Mouse (Mus musculus) CH12.LX (cell line): ENCODE results near the gene Myzap. TPM values are rescaled to one million over a fixed set of nuclear protein-coding genes. Genes with fewer than 3 reads are reported as not detected.

Experiments
- DNase-seq: peaks from one replicate; pipeline ENCODE4 v3.0.0-alpha.2; 2013; ENCODE audit errors: extremely low read depth
- H3K27ac ChIP-seq: 2 replicates; pipeline ENCODE4 v1.5.1; 2012; ENCODE audit warnings: low read depth, mild to moderate bottlenecking, control low read depth, moderate library complexity; ENCODE audit not compliant: insufficient read depth
- H3K27me3 ChIP-seq: replicated peaks from 2 replicates; pipeline ENCODE3; 2012; ENCODE audit warnings: inconsistent platforms
- H3K36me3 ChIP-seq, 2 experiments: replicated peaks in 1 of 2; 2 replicates each; pipeline versions ENCODE3 to v1.6.1; 2012; ENCODE audit warnings: inconsistent platforms in 1 of 2, low read length in 1 of 2, mild to moderate bottlenecking in 1 of 2, mixed read lengths in 1 of 2, moderate library complexity in 1 of 2; ENCODE audit not compliant: control insufficient read depth in 1 of 2, insufficient read depth in 1 of 2
- H3K4me1 ChIP-seq, 2 experiments: 2 replicates each; pipeline ENCODE4 v1.6.1; 2012; ENCODE audit warnings: inconsistent platforms in 1 of 2, moderate library complexity in 1 of 2; ENCODE audit not compliant: insufficient read depth in 2 of 2, control insufficient read depth in 1 of 2
- H3K4me2 ChIP-seq: 2 replicates; pipeline ENCODE4 v1.6.1; 2012; ENCODE audit warnings: low read depth, mild to moderate bottlenecking, control low read depth; ENCODE audit not compliant: poor library complexity, insufficient read depth, severe bottlenecking
- H3K4me3 ChIP-seq, 3 experiments: fragments of 150-350 bp in 1 of 3; sonication (generic) in 1 of 3; replicated peaks in 1 of 3; 2 replicates each; pipeline versions ENCODE3 to v1.5.1; 2011 to 2012; ENCODE audit warnings: low read depth in 2 of 3, low read length in 2 of 3, mild to moderate bottlenecking in 2 of 3, moderate library complexity in 2 of 3, control low read depth in 1 of 3, improper control_type of control experiment in 1 of 3, inconsistent platforms in 1 of 3, mixed read lengths in 1 of 3; ENCODE audit not compliant: poor library complexity in 1 of 3
- H3K79me2 ChIP-seq: replicated peaks from 2 replicates; pipeline ENCODE4 v1.6.1; 2012; ENCODE audit warnings: mild to moderate bottlenecking, moderate library complexity; ENCODE audit not compliant: control insufficient read depth, poor library complexity, insufficient read depth, severe bottlenecking; ENCODE audit errors: extremely low read depth
- H3K9ac ChIP-seq: 2 replicates; pipeline ENCODE4 v1.6.1; 2012; ENCODE audit warnings: low read depth, mild to moderate bottlenecking, control low read depth, moderate library complexity; ENCODE audit not compliant: insufficient read depth
- H3K9me3 ChIP-seq: replicated peaks from 2 replicates; pipeline ENCODE3; 2012; ENCODE audit warnings: low read length, inconsistent platforms, mixed read lengths
- CHD2 ChIP-seq: IDR thresholded peaks from 2 replicates; pipeline ENCODE4 v1.6.1; 2011; ENCODE audit warnings: low read length, improper control_type of control experiment
- CTCF ChIP-seq, 2 experiments: IDR thresholded peaks in 1 of 2; conservative IDR thresholded peaks in 1 of 2; 2 replicates each; pipeline ENCODE4 v1.5.1; 2011 to 2012; ENCODE audit warnings: low read depth in 2 of 2, low read length in 2 of 2, improper control_type of control experiment in 1 of 2, inconsistent platforms in 1 of 2, mild to moderate bottlenecking in 1 of 2, moderate library complexity in 1 of 2
- E2F4 ChIP-seq: IDR thresholded peaks from 2 replicates; pipeline ENCODE4 v1.6.1; 2011; ENCODE audit warnings: low read depth, low read length, improper control_type of control experiment; ENCODE audit not compliant: insufficient replicate concordance
- ETS1 ChIP-seq: conservative IDR thresholded peaks from 2 replicates; pipeline ENCODE4 v1.6.1; 2012; ENCODE audit warnings: low read depth, mild to moderate bottlenecking, inconsistent platforms, low read length, improper control_type of control experiment, moderate library complexity
- GABPA ChIP-seq: IDR thresholded peaks from 2 replicates; pipeline ENCODE4 v1.6.1; 2012; ENCODE audit warnings: low read depth, low read length, improper control_type of control experiment, inconsistent platforms; ENCODE audit not compliant: insufficient replicate concordance
- HCFC1 ChIP-seq: IDR thresholded peaks from 2 replicates; pipeline ENCODE4 v1.6.1; 2012; ENCODE audit warnings: low read depth, mild to moderate bottlenecking, inconsistent platforms, low read length, improper control_type of control experiment
- IRF4 ChIP-seq: IDR thresholded peaks from 2 replicates; pipeline ENCODE4 v1.6.1; 2014; ENCODE audit warnings: low read depth, mild to moderate bottlenecking, inconsistent platforms, low read length, improper control_type of control experiment
- JUN ChIP-seq: IDR thresholded peaks from 2 replicates; pipeline ENCODE4 v1.6.1; 2011; ENCODE audit warnings: low read depth, mild to moderate bottlenecking, low read length, improper control_type of control experiment, moderate library complexity; ENCODE audit not compliant: insufficient read depth
- JUND ChIP-seq: conservative IDR thresholded peaks from 2 replicates; pipeline ENCODE4 v1.6.1; 2011; ENCODE audit warnings: low read depth, low read length, improper control_type of control experiment
- KAT2A ChIP-seq: IDR thresholded peaks from 2 replicates; pipeline ENCODE4 v1.6.1; 2012; ENCODE audit warnings: low read length, improper control_type of control experiment, inconsistent platforms; ENCODE audit not compliant: insufficient replicate concordance
- MAX ChIP-seq: IDR thresholded peaks from 2 replicates; pipeline ENCODE4 v1.6.1; 2011; ENCODE audit warnings: low read length, improper control_type of control experiment
- MAZ ChIP-seq: IDR thresholded peaks from 2 replicates; pipeline ENCODE4 v1.6.1; 2012; ENCODE audit warnings: low read depth, mild to moderate bottlenecking, inconsistent platforms, low read length, improper control_type of control experiment, moderate library complexity
- MXI1 ChIP-seq: IDR thresholded peaks from 2 replicates; pipeline ENCODE4 v1.6.1; 2011; ENCODE audit warnings: mild to moderate bottlenecking, low read depth, low read length, improper control_type of control experiment
- MYC ChIP-seq: IDR thresholded peaks from 2 replicates; pipeline ENCODE4 v1.6.1; 2011; ENCODE audit warnings: low read depth, mild to moderate bottlenecking, improper control_type of control experiment, low read length
- NRF1 ChIP-seq: IDR thresholded peaks from 2 replicates; pipeline ENCODE4 v1.6.1; 2014; ENCODE audit warnings: low read depth, mild to moderate bottlenecking, inconsistent platforms, low read length, improper control_type of control experiment, moderate library complexity
- RAD21 ChIP-seq: IDR thresholded peaks from 2 replicates; pipeline ENCODE4 v1.6.1; 2011; ENCODE audit warnings: low read depth, mild to moderate bottlenecking, low read length, improper control_type of control experiment, moderate library complexity
- SMC3 ChIP-seq: IDR thresholded peaks from 2 replicates; pipeline ENCODE4 v1.6.1; 2011; ENCODE audit warnings: low read depth, low read length, improper control_type of control experiment
- TBP ChIP-seq: conservative IDR thresholded peaks from 2 replicates; pipeline ENCODE4 v1.6.1; 2011; ENCODE audit warnings: low read depth, low read length, improper control_type of control experiment
- UBTF ChIP-seq: IDR thresholded peaks from 2 replicates; pipeline ENCODE4 v1.6.1; 2012; ENCODE audit warnings: low read depth, mild to moderate bottlenecking, inconsistent platforms, low read length, improper control_type of control experiment, moderate library complexity
- USF1 ChIP-seq: IDR thresholded peaks from 2 replicates; pipeline ENCODE4 v1.6.1; 2014; ENCODE audit warnings: low read depth, mild to moderate bottlenecking, inconsistent platforms, low read length, improper control_type of control experiment
- ZMIZ1 ChIP-seq: IDR thresholded peaks from 2 replicates; pipeline ENCODE4 v1.6.1; 2012; ENCODE audit warnings: low read depth, mild to moderate bottlenecking, inconsistent platforms, low read length, improper control_type of control experiment
- dilution Hi-C: fragments of 300-500 bp; cut with MboI; formaldehyde crosslinking; loops from 2 replicates; pipeline ENCODE4 v1.14.3; 2020; ENCODE audit warnings: low sequenced_read_pairs; ENCODE audit not compliant: extremely low pct_unique_long_range_greater_than_20kb, extremely low pct_ligation_motif_present
- in situ Hi-C: fragments of 300-500 bp; cut with MboI; formaldehyde crosslinking; loops from 3 replicates; pipeline ENCODE4 v1.14.3; 2019; ENCODE audit warnings: low sequenced_read_pairs, low pct_ligation_motif_present, low pct_unique_long_range_greater_than_20kb, mixed read lengths
- polyA plus RNA-seq: library from polyadenylated mRNA; unstranded; fragments of >175 nt; gene quantifications from 2 replicates; pipeline ENCODE4 v1.2.1, GENCODE M21; 2012; ENCODE audit warnings: low read depth; ENCODE audit not compliant: insufficient read length
- total RNA-seq, 2 experiments: library from RNA; depleted of rRNA; stranded (reverse); fragments of 300-350 nt in 1 of 2; fragments of >200 nt in 1 of 2; gene quantifications; 2 replicates each; pipeline ENCODE4 v1.2.3; 2012 to 2014

Gene Myzap
- total and polyA plus RNA-seq, 3 experiments, result 2.9 to 7.5 (median 6.2) TPM

GRCm38 (mm10) chr9:71614643-71615042, 22.5 kb upstream of the Myzap start:
- no peaks in the 10 kb centered on the region for H3K27me3 ChIP-seq
- no peak overlapping the region for H3K27ac ChIP-seq
- no peak overlapping the region for H3K4me3 ChIP-seq
- H3K79me2 ChIP-seq, result no peaks in the 10 kb centered on the region
- H3K4me1 ChIP-seq, result peaks cover 0 to 5% of the 10 kb centered on the region in 2 experiments; a peak in 2 of 4 replicates
- in situ Hi-C loops (loop anchor here (5.0 to 25.0 kb wide), 2 partner anchors 67 to 402 kb away; partner anchors contain the start of gene Aldh1a2), dilution Hi-C loops (no loop called here)
- H3K9ac ChIP-seq, result no peak overlapping the region
- DNase-seq, result peak; percentile 65
- no peaks in the 10 kb centered on the region for H3K9me3 ChIP-seq
- TF ChIP-seq CTCF (conservative IDR thresholded peaks at IDR 0.05 in 1 of 2, IDR thresholded peaks at IDR 0.05 in 1 of 2; ENCODE audit: low read depth in 2 of 2, low read length in 2 of 2) (peak; percentile 73 to 94), ETS1 (no peak), NRF1 (no peak), SMC3 (peak; percentile 36; the same call in 1 of the 2 replicates), RAD21 (peak; percentile 62)
- no peak overlapping the region for H3K4me2 ChIP-seq
- no peaks in the 10 kb centered on the region for H3K36me3 ChIP-seq

DNA sequence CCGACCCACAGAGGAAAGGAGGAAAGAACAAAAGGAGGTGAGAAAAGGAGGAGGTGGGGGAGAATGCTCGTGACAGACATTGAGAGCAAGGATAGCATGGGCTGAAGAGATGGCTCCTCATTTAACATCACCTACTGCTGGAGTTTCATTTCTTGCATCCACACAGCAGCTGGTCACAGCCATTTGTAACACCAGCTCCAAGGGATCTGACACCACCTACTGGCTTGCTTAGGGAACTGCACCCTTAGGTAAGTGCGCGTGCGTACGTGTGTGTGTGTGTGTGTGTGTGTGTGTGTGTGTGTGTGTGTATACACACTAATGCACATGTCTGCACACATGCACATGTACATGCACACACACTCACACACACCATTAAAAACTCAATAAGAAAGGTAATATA, 20.8 kb upstream of the Myzap start:
- Histone ChIP-seq H3K27ac (no peak overlapping the region), H3K4me3 (no peak overlapping the region), H3K36me3 (no peaks in the 10 kb centered on the region), H3K9ac (no peak overlapping the region), H3K27me3 (no peaks in the 10 kb centered on the region), H3K4me1 (peaks cover 2 to 6% of the 10 kb centered on the region in 2 experiments; a peak in 2 of 4 replicates), H3K79me2 (no peaks in the 10 kb centered on the region), H3K4me2 (no peak overlapping the region), H3K9me3 (no peaks in the 10 kb centered on the region)
- in situ Hi-C loops (loop anchor here (5.0 to 25.0 kb wide), 2 partner anchors 66 to 401 kb away; partner anchors contain the start of gene Aldh1a2), dilution Hi-C loops (no loop called here)
- DNase-seq, result peak; percentile 54
- TF ChIP-seq JUN (no peak), MAZ (no peak), MAX (no peak), ZMIZ1 (no peak), HCFC1 (no peak), TBP (no peak), GABPA (no peak), MYC (no peak), RAD21 (peak; percentile 62), USF1 (no peak), SMC3 (peak; percentile 57), UBTF (no peak), E2F4 (no peak), ETS1 (no peak), MXI1 (no peak), JUND (no peak), KAT2A (no peak), CTCF (conservative IDR thresholded peaks at IDR 0.05 in 1 of 2, IDR thresholded peaks at IDR 0.05 in 1 of 2; ENCODE audit: low read depth in 2 of 2, low read length in 2 of 2) (peak; percentile 55 to 73; a peak in 3 of 4 replicates), IRF4 (no peak), CHD2 (no peak)
